Mouse (Mus musculus): ENCODE measurements around the gene Olfr6. TPM values are rescaled to one million over a fixed set of nuclear protein-coding genes. Genes with fewer than 3 reads are reported as not detected.

Olfr6 gene
- polyA plus RNA-seq, 1 experiment from 2014 or later, result not detected

Other genes with a start within 250 kb of the Olfr6 start
- not detected in 2 replicates for gene Olfr695, start 247.5 kb downstream of the Olfr6 start, polyA plus RNA-seq (2016; fragmentation: Nextera tagmentation; extraction: Ambion mirVana)
- not detected in 2 replicates for gene Olfr697, start 221.5 kb downstream of the Olfr6 start, polyA plus RNA-seq (2016; fragmentation: Nextera tagmentation; extraction: Ambion mirVana)
- not detected in 2 replicates for gene Olfr698, start 208.5 kb downstream of the Olfr6 start, polyA plus RNA-seq (2016; fragmentation: Nextera tagmentation; extraction: Ambion mirVana)
- not detected in 2 replicates for gene Olfr699, start 170.7 kb downstream of the Olfr6 start, polyA plus RNA-seq (2016; fragmentation: Nextera tagmentation; extraction: Ambion mirVana)
- gene Olfr700, start 155.1 kb downstream of the Olfr6 start, polyA plus RNA-seq (2016; fragmentation: Nextera tagmentation; extraction: Ambion mirVana), result not detected in 2 replicates
- not detected in 2 replicates for gene Olfr701, start 149.8 kb downstream of the Olfr6 start, polyA plus RNA-seq (2016; fragmentation: Nextera tagmentation; extraction: Ambion mirVana)
- gene Olfr702, start 130.0 kb downstream of the Olfr6 start, polyA plus RNA-seq (2016; fragmentation: Nextera tagmentation; extraction: Ambion mirVana), result not detected in 2 replicates
- not detected in 2 replicates for gene Olfr703, start 120.6 kb downstream of the Olfr6 start, polyA plus RNA-seq (2016; fragmentation: Nextera tagmentation; extraction: Ambion mirVana)
- gene Olfr704, start 100.8 kb downstream of the Olfr6 start, polyA plus RNA-seq (2016; fragmentation: Nextera tagmentation; extraction: Ambion mirVana), result not detected in 2 replicates
- gene Olfr705, start 87.0 kb downstream of the Olfr6 start, polyA plus RNA-seq (2016; fragmentation: Nextera tagmentation; extraction: Ambion mirVana), result not detected in 2 replicates
- gene Olfr706, start 75.8 kb downstream of the Olfr6 start, polyA plus RNA-seq (2016; fragmentation: Nextera tagmentation; extraction: Ambion mirVana), result not detected in 2 replicates
- gene Olfr707, start 62.7 kb downstream of the Olfr6 start, polyA plus RNA-seq (2016; fragmentation: Nextera tagmentation; extraction: Ambion mirVana), result not detected in 2 replicates
- not detected in 2 replicates for gene Olfr1532-ps1, start 55.9 kb downstream of the Olfr6 start, polyA plus RNA-seq (2016; fragmentation: Nextera tagmentation; extraction: Ambion mirVana)
- not detected in 2 replicates for gene Olfr709-ps1, start 31.7 kb downstream of the Olfr6 start, polyA plus RNA-seq (2016; fragmentation: Nextera tagmentation; extraction: Ambion mirVana)
- not detected in 2 replicates for gene Olfr710, start 15.6 kb downstream of the Olfr6 start, polyA plus RNA-seq (2016; fragmentation: Nextera tagmentation; extraction: Ambion mirVana)
- not detected in 2 replicates for gene Olfr711, start 11.5 kb upstream of the Olfr6 start, polyA plus RNA-seq (2016; fragmentation: Nextera tagmentation; extraction: Ambion mirVana)
- not detected in 2 replicates for gene Olfr2, start 42.1 kb upstream of the Olfr6 start, polyA plus RNA-seq (2016; fragmentation: Nextera tagmentation; extraction: Ambion mirVana)
- not detected in 2 replicates for gene Olfr713, start 67.2 kb upstream of the Olfr6 start, polyA plus RNA-seq (2016; fragmentation: Nextera tagmentation; extraction: Ambion mirVana)
- gene Olfr714, start 107.0 kb upstream of the Olfr6 start, polyA plus RNA-seq (2016; fragmentation: Nextera tagmentation; extraction: Ambion mirVana), result not detected in 2 replicates
- gene Olfr17, start 129.3 kb upstream of the Olfr6 start, polyA plus RNA-seq (2016; fragmentation: Nextera tagmentation; extraction: Ambion mirVana), result not detected in 2 replicates
- gene Olfr715b, start 146.4 kb upstream of the Olfr6 start, polyA plus RNA-seq (2016; fragmentation: Nextera tagmentation; extraction: Ambion mirVana), result not detected in 2 replicates
- not detected in 2 replicates for gene Olfr715, start 167.1 kb upstream of the Olfr6 start, polyA plus RNA-seq (2016; fragmentation: Nextera tagmentation; extraction: Ambion mirVana)
- not detected in 2 replicates for gene Olfr716, start 174.4 kb upstream of the Olfr6 start, polyA plus RNA-seq (2016; fragmentation: Nextera tagmentation; extraction: Ambion mirVana)
- not detected in 2 replicates for gene Nlrp14, start 203.1 kb upstream of the Olfr6 start, polyA plus RNA-seq (2016; fragmentation: Nextera tagmentation; extraction: Ambion mirVana)
- gene Rbmxl2, start 245.5 kb upstream of the Olfr6 start, polyA plus RNA-seq (2016; fragmentation: Nextera tagmentation; extraction: Ambion mirVana), result not detected in 2 replicates